Mouse (Mus musculus): ENCODE data around the gene Gimap4. TPM values are rescaled to one million over a fixed set of nuclear protein-coding genes. Genes with fewer than 3 reads are reported as not detected.

Gimap4 gene
- polyA plus RNA-seq, 1 experiment from 2014 or later: 4.9 TPM

Other genes with a start within 250 kb of the Gimap4 start
- 11.4 and 14.4 TPM in 2 replicates for gene Zfp467, start 238.7 kb upstream of the Gimap4 start, polyA plus RNA-seq (2014; fragmentation: Nextera tagmentation; extraction: Ambion mirVana)
- 0.15 and 0.34 TPM in 2 replicates for gene Sspo, start 236.3 kb upstream of the Gimap4 start, polyA plus RNA-seq (2014; fragmentation: Nextera tagmentation; extraction: Ambion mirVana)
- gene Atp6v0e2, start 146.9 kb upstream of the Gimap4 start, polyA plus RNA-seq (2014; fragmentation: Nextera tagmentation; extraction: Ambion mirVana): 59.7 and 70.8 TPM in 2 replicates
- gene Lrrc61, start 129.8 kb upstream of the Gimap4 start, polyA plus RNA-seq (2014; fragmentation: Nextera tagmentation; extraction: Ambion mirVana): 15.7 and 18.7 TPM in 2 replicates
- gene Rarres2, start 111.8 kb upstream of the Gimap4 start, polyA plus RNA-seq (2014; fragmentation: Nextera tagmentation; extraction: Ambion mirVana): 1.6 and 2.8 TPM in 2 replicates
- gene Gm45021, start 94.9 kb upstream of the Gimap4 start, polyA plus RNA-seq (2014; fragmentation: Nextera tagmentation; extraction: Ambion mirVana): not detected in 2 replicates
- 39.8 and 47.5 TPM in 2 replicates for gene Repin1, start 90.7 kb upstream of the Gimap4 start, polyA plus RNA-seq (2014; fragmentation: Nextera tagmentation; extraction: Ambion mirVana)
- not detected in 2 replicates for gene Gm44965, start 90.6 kb upstream of the Gimap4 start, polyA plus RNA-seq (2014; fragmentation: Nextera tagmentation; extraction: Ambion mirVana)
- gene Zfp775, start 82.5 kb upstream of the Gimap4 start, polyA plus RNA-seq (2014; fragmentation: Nextera tagmentation; extraction: Ambion mirVana): 9.3 and 11.0 TPM in 2 replicates
- gene AI854703, start 57.8 kb upstream of the Gimap4 start, polyA plus RNA-seq (2014; fragmentation: Nextera tagmentation; extraction: Ambion mirVana): 1.6 TPM in 2 replicates
- 0.18 and 0.23 TPM in 2 replicates for gene Gimap8, start 37.3 kb upstream of the Gimap4 start, polyA plus RNA-seq (2014; fragmentation: Nextera tagmentation; extraction: Ambion mirVana)
- 3.6 and 4.3 TPM in 2 replicates for gene Gimap9, start 8.4 kb upstream of the Gimap4 start, polyA plus RNA-seq (2014; fragmentation: Nextera tagmentation; extraction: Ambion mirVana)
- 13.9 and 14.6 TPM in 2 replicates for gene Gimap6, start 23.7 kb downstream of the Gimap4 start, polyA plus RNA-seq (2014; fragmentation: Nextera tagmentation; extraction: Ambion mirVana)
- not detected in 2 replicates for gene Gm28053, start 34.1 kb downstream of the Gimap4 start, polyA plus RNA-seq (2014; fragmentation: Nextera tagmentation; extraction: Ambion mirVana)
- gene Gimap7, start 34.1 kb downstream of the Gimap4 start, polyA plus RNA-seq (2014; fragmentation: Nextera tagmentation; extraction: Ambion mirVana): not detected in 2 replicates
- gene Gimap1, start 54.5 kb downstream of the Gimap4 start, polyA plus RNA-seq (2014; fragmentation: Nextera tagmentation; extraction: Ambion mirVana): 6.4 TPM in 2 replicates
- 0.99 and 1.7 TPM in 2 replicates for gene Gimap5, start 61.6 kb downstream of the Gimap4 start, polyA plus RNA-seq (2014; fragmentation: Nextera tagmentation; extraction: Ambion mirVana)
- gene Gimap3, start 86.3 kb downstream of the Gimap4 start, polyA plus RNA-seq (2014; fragmentation: Nextera tagmentation; extraction: Ambion mirVana): not detected in 2 replicates
- 21.7 and 22.8 TPM in 2 replicates for gene Tmem176a, start 156.4 kb downstream of the Gimap4 start, polyA plus RNA-seq (2014; fragmentation: Nextera tagmentation; extraction: Ambion mirVana)
- 49.0 and 59.2 TPM in 2 replicates for gene Tmem176b, start 156.9 kb downstream of the Gimap4 start, polyA plus RNA-seq (2014; fragmentation: Nextera tagmentation; extraction: Ambion mirVana)
- gene Aoc1, start 188.3 kb downstream of the Gimap4 start, polyA plus RNA-seq (2014; fragmentation: Nextera tagmentation; extraction: Ambion mirVana): not detected in 2 replicates
- not detected in 2 replicates for gene 1600015I10Rik, start 245.3 kb downstream of the Gimap4 start, polyA plus RNA-seq (2014; fragmentation: Nextera tagmentation; extraction: Ambion mirVana)